Mouse (Mus musculus) bone marrow, adult 2 months (tissue): ENCODE results near the gene Mms22l.

ENCODE experiments used
- CTCF ChIP-seq: fragments of 200-500 bp; IDR thresholded peaks from 2 replicates; pipeline ENCODE4 v1.5.1; 2011; ENCODE audit warnings: low read length, control low read depth; ENCODE audit not compliant: control insufficient read depth, insufficient read depth
- POLR2A ChIP-seq: fragments of 200-500 bp; IDR thresholded peaks from 2 replicates; pipeline ENCODE4 v1.6.1; 2011; ENCODE audit warnings: low read depth, mild to moderate bottlenecking, control low read depth, low read length, borderline replicate concordance; ENCODE audit not compliant: control insufficient read depth

DNA sequence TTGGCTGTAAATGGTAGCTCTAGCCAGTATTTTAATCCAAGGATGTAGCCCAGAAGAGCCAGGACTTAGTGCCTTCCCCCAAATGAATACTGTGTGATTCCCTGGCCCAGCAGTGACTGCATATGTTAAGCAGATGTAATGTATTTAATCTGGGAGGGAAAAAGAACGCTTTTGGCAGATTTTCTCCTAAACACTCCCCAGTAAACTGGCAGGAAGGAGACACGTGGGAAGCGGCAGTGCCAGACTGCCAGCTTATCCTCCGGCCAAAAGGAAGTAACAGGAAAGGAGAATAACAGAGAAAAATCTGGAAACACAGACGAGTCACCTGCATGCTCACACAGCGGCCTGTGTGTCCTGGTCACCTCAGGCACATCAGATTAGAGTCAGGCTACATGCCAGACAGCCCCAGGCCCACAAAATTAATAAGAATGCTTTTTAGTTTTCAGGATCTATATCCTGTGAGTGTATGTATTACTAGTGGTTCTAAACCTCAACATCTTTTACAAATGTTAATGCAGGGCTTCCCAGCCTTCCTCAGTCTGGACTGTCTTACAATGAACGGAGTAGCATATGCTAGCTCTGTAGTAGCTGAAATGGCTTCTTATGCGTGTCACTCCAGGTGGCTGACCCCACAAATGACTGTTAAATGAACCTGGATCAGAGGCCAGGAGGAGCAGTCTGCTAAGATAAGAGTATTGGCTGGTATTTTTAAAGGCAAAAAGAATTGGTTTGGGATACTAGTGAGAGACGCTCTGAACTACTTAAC lies 125.4 kb downstream of the Mms22l start:
- no peak for TF ChIP-seq POLR2A
- TF ChIP-seq CTCF = no peak
